Mouse (Mus musculus): ENCODE measurements around the gene Gm49601.

Gm49601 gene

DNA sequence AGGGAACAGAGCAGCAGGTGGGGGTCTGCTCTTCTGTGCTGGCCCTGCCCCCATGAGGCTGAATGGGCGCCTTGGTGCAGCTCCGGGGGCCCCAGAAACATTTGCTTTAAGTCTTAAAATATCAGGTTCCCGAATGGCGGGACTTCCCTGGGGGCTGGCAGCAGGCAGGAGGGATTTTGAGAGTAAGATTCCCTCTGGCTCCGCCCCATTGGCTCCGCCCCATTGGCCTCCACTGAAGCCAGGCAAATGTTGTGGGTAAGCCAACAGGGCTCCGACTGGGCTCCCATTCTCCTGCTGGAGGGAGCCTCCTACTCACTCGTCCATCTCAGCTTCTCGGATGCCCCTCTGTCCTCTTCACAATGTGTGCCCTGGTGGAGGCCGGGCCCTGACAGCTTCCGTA is 18.0 kb downstream of the Gm49601 start:
- no peak for DNase-seq (ENCODE audit: low read depth, low spot score)

DNA sequence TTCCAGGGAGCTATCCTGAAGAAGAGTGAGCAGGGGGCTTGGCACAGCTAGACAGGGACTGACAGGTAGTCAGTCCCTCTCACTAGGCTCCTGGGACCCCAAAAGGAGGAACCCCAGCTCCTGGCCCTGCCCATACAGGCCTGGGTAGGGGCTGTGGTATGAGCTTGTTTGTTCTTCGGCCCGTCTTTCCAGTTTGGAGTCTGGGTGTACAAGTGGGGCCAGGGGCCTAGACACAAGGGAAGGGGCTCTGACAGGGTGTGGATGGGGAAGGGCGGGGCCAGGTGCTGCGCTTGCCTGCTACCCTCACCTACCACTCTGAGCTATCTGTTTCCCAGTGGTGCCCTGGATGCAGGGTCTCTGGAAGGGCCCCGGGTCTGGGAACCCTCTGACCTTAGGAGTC is 20.5 kb downstream of the Gm49601 start:
- no peak for DNase-seq (ENCODE audit: low read depth, low spot score)

- DNase-seq (ENCODE audit: low read depth, low spot score), result no peak
Measured at GRCm38 (mm10) chr16:18604267-18604701, 21.9 kb downstream of the Gm49601 start.

GRCm38 (mm10) chr16:18601447-18601846 is 24.8 kb downstream of the Gm49601 start:
- DNase-seq (ENCODE audit: low read depth, low spot score), result no peak

DNA sequence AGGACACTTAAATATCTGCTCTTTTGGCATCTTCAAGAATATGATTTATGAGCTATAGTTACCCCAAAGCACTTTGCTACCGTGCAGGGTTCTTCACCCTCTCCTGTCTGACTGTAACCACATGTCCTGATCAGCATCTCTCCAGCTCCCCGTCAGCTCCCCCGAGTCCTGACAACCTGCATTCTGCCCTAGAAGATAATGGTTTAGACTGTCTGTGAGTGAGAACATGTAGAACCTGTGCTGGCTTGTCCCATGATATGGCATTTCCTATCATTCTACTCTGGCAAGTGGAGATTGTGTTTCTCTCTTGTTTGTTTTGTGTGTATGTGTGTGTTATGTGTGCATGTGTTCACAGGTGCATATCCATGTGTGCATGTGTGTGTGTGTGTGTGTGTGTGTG is 28.2 kb downstream of the Gm49601 start:
- no peak for DNase-seq (ENCODE audit: low read depth, low spot score)

DNA sequence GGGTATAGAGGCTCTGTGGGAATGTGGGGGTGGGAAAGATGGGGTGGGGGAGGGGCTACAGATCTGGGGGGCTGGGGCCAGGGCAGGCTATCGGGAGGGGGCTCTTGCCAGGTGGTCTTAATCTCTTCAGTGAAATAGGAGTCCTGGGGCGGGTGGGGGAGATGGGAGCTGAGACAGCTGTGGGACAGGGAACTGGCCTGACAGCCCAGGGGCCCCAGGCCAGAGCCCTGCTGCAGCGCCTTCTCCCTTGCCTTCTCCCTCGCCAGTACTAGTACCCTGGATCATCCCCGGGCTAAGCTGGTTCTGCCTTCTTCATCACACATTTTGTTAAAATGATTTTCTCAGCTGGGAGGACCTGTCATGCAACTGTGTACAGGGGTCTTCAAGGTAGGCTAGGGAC is 30.0 kb downstream of the Gm49601 start:
- DNase-seq (ENCODE audit: low read depth, low spot score), result no peak

- no peak for DNase-seq (ENCODE audit: low read depth, low spot score)
Measured at GRCm38 (mm10) chr16:18593930-18594329, 32.3 kb downstream of the Gm49601 start.

DNA sequence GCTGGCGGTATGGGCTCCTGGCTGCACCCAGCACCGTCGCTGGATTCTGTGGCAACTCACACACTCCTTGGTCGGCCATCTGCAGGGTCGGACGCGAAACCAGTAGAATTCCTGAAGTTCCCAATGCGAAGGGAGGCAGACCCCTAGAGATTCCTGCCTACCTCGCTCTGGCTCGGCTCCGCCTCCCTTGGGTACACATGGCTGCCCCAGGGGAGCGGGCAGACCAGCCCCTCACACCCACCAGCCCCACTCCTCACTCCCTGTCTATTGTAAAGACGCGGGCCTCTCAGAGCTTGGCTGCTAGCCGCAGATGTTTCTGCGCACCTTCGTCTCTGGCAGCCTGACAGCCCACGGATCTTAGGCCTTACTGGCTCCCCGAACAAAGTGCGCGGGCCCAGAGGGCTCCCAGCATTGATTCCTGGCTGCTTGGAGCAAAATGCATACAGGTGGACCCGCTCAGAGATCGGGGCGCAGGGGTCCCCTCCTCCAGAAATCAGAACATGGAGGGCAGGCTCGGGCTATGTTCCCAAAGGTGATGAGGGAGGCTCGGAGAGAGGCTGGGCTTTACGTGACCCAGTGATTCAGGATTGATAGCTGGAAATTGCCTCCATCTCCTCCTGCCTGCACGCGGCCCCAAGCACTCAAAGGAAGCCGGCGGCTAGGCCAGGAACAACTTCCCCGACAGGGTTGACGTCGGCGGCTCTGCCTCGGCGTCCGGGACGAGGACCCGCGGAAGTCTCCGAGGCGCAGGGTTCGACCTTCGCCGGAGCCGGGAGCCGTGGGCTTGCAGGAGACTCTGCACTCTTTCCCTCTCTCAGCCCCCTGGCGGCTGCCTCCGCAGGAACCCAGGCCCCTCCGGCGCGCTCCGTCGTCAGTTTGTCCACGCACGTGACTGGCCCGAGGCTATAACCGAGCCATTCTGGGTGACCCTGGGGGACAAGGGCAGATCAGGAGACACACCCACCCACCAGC is 34.9 kb downstream of the Gm49601 start:
- DNase-seq (ENCODE audit: low read depth, low spot score), result no peak

DNA sequence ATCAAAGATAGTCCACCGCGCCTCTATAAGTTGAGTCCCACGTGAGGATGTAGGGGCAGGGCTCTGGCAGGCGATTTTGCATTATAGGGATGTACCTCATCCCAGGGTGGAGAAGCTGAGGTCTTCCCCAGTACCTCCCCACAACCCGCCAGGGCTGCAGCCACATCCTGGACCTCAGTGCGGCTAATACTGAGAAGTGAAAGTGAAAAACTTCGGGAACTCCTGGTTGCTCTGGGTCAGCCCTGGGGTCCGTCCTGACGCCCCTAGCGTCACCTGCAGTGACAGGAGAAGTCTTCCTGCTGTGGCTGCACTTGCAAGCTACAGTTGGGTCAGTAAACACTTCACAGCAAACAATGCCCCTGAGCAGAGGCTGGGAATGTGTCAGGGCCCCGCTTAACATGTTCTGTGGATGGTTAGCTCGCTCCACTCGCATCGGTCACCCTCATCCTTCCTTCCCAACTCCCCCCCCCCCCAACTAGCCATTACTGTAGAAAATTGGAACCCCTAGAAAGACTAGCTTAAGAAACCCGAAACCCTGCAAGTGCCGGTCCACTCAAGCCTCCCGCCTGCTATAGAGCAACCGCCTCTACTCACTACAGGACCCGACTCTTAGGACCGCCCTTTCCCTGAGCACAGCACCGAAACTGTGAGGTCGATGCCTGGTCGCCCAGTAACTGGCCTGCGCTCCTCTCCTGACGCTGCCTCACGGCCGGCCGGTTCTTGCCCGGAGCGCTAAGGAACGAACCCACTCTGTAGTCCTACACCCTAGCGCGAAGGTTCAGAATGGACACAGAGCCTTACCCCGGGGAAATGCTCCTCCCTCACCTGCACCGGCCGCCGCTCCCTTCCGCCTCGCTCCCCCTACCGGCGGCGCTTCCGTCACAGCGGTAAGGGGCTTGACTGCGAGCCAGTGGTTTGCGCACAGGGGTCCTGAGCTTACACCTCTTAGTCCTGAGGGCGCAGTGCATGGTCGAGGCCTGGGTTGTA is 36.1 kb downstream of the Gm49601 start, which contains the start of gene Tbx1:
Gene Tbx1, minus strand, starts transcription at position 868 of the 987 bp plus-strand sequence.
- no peak for DNase-seq (ENCODE audit: low read depth, low spot score)

DNA sequence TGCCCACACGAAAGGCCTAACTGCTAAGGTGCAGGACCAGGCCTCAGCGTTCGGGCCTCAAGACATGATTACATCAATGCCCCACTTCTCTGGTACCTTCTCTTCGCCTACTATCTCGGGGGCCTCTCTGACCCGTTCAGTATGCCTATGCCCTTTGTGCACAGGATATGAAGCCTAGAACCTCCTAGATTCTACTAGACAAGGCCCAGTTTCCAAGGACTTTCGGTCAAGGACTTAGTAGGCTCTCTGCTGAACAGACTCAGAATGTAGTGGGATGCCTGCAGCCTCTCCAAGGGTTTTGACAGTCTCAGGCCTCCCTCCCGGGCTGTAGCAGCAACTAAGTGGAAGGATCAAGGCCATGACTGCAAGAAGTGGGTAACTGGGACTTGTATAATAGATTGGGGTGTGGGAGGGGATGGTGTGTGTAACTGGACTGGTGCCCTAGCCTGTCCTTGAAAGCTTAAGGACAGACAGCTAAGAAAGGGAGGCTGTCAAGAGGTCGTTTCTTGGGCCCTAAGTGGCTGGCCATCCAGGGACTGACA is 37.1 kb downstream of the Gm49601 start:
- DNase-seq (ENCODE audit: low read depth, low spot score), result no peak

- DNase-seq (ENCODE audit: low read depth, low spot score), result no peak
Measured at GRCm38 (mm10) chr16:18588738-18589055, 37.5 kb downstream of the Gm49601 start.

DNA sequence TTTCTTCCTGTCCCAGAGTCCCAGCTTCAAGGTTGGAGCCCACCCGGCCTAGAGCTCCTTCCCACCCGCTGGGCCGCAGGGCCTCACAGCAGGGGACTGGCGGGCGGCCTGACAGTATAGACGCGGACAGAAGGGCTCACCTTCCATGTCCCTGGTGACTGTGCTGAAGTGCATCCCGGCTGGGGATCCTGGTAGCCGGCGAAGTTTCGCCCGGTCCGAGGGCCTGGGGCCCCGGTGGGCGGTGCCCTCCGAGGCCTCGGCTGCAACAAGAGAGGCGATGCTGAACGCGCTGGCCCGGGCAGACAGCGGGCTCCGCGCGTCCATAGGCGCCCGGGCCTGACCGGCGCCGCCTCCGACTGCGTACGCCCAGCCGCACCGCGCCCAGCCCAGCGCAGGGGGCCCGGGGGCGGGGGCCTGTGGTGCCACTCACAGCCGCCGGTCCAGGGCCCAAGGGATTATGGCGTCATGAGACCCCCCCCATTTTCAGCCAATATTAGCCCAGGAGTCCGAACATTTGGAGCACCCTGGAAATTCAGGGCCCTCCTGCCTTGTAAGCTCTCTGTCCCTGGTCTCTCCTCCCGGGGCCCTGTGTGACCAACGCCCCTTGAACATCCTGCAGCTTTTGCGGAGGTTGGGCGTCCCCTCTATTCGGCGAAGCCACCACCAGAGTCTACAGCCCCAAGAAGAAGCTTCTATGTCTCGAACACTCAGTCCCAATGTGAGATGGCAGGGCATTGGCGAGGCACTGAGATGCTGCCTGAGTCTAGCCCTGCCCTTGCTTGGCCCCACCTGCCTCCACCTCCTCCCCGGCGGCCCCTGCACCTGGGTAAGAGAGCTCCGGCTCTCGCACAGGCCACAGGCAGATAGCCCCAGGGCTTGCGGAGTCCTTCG is 38.1 kb downstream of the Gm49601 start:
- DNase-seq (ENCODE audit: low read depth, low spot score), result no peak

- DNase-seq (ENCODE audit: low read depth, low spot score), result no peak
Measured at GRCm38 (mm10) chr16:18586906-18587546, 39.2 kb downstream of the Gm49601 start.

GRCm38 (mm10) chr16:18586076-18586905 is 39.9 kb downstream of the Gm49601 start:
- no peak for DNase-seq (ENCODE audit: low read depth, low spot score)

GRCm38 (mm10) chr16:18585676-18586075 is 40.6 kb downstream of the Gm49601 start:
- DNase-seq (ENCODE audit: low read depth, low spot score), result no peak

GRCm38 (mm10) chr16:18584901-18585510 is 41.2 kb downstream of the Gm49601 start:
- no peak for DNase-seq (ENCODE audit: low read depth, low spot score)

DNA sequence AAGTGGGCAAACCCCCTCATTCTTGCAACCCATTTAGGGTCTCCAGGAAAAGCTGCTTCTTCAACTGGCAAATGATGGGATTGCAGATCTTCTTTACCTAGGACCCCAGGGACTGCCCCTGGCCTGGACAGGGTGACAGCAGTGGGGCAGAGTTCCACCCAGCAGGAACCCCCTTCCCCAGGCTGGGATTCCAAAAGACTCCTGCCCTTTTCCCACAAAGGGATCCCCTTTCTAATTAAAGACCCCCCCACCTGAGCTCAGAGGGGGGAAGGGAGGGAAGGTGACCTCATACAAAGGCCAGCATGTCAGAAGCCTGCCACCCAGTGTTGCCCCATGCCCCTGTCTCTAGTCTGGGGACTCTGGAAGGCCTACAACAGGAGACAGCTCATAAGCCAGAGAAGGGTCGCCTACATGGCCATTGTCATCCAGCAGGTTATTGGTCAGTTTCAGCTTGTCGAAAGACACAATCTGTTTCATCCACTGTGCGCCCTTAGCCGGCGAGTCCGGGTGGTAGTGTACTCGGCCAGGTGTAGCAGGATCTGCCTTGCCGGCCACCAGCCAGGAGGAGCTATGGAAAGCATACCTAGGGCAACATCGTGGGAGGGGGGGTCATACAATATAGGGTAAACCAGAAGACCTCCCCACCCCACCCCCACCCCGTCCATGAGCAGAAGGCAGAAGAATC is 42.4 kb downstream of the Gm49601 start:
- DNase-seq (ENCODE audit: low read depth, low spot score), result no peak

DNA sequence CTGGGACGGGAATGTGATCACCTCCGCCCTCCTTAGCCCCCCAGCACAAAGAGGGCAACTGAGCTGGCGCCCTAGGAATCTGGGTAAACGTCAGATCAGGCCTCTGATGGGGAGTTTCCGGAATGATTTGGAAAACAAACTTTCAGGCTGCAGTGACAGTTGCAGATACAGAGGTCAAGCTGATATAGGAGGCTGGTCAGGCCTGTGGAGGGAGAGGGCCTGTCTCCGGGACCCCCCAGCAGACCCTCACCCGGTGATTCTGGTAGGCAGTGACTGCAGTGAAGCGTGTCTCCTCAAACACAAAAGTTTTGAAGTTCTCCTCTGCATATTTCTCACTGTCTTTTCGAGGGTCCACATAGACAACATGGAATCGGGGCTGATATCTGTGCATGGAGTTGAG is 43.1 kb downstream of the Gm49601 start:
- DNase-seq (ENCODE audit: low read depth, low spot score), result no peak

Data from retina, adult 2 months (tissue).